Mouse (Mus musculus): Measurements from ENCODE around the gene Igsf3.
A peak's percentile ranks its signal among the peaks of the same experiment; 100 is the strongest.

Igsf3 gene

GRCm38 (mm10) chr3:101372345-101372980 lies 4.4 kb upstream of the Igsf3 start:
- peak; percentile 59 for DNase-seq (ENCODE audit: low spot score)

GRCm38 (mm10) chr3:101377256-101378024 lies 557 bp downstream of the Igsf3 start:
- no peak for DNase-seq (ENCODE audit: low spot score)

- no peak for DNase-seq (ENCODE audit: low spot score)
Measured at GRCm38 (mm10) chr3:101378102-101378501, 1.2 kb downstream of the Igsf3 start.

GRCm38 (mm10) chr3:101379789-101380188 lies 2.9 kb downstream of the Igsf3 start:
- DNase-seq (ENCODE audit: low spot score) = no peak

- DNase-seq (ENCODE audit: low spot score) = no peak
Measured at GRCm38 (mm10) chr3:101381691-101382090, 4.8 kb downstream of the Igsf3 start.

- DNase-seq (ENCODE audit: low spot score) = no peak
Measured at GRCm38 (mm10) chr3:101382751-101383150, 5.9 kb downstream of the Igsf3 start.

GRCm38 (mm10) chr3:101386430-101387016 lies 9.6 kb downstream of the Igsf3 start:
- no peak for DNase-seq (ENCODE audit: low spot score)

GRCm38 (mm10) chr3:101387849-101388248 lies 11.0 kb downstream of the Igsf3 start:
- no peak for DNase-seq (ENCODE audit: low spot score)

GRCm38 (mm10) chr3:101389566-101389965 lies 12.7 kb downstream of the Igsf3 start:
- DNase-seq (ENCODE audit: low spot score) = no peak

GRCm38 (mm10) chr3:101390472-101390871 lies 13.6 kb downstream of the Igsf3 start:
- no peak for DNase-seq (ENCODE audit: low spot score)

- DNase-seq (ENCODE audit: low spot score) = no peak
Measured at GRCm38 (mm10) chr3:101391991-101392390, 15.1 kb downstream of the Igsf3 start.

GRCm38 (mm10) chr3:101393103-101393644 lies 16.3 kb downstream of the Igsf3 start:
- no peak for DNase-seq (ENCODE audit: low spot score)

GRCm38 (mm10) chr3:101393659-101394539 lies 17.0 kb downstream of the Igsf3 start:
- DNase-seq (ENCODE audit: low spot score) = no peak

GRCm38 (mm10) chr3:101395341-101395740 lies 18.5 kb downstream of the Igsf3 start:
- DNase-seq (ENCODE audit: low spot score) = no peak

GRCm38 (mm10) chr3:101396061-101396460 lies 19.2 kb downstream of the Igsf3 start:
- DNase-seq (ENCODE audit: low spot score) = no peak

- no peak for DNase-seq (ENCODE audit: low spot score)
Measured at GRCm38 (mm10) chr3:101396726-101397263, 19.9 kb downstream of the Igsf3 start.

GRCm38 (mm10) chr3:101397422-101397821 lies 20.5 kb downstream of the Igsf3 start:
- no peak for DNase-seq (ENCODE audit: low spot score)

GRCm38 (mm10) chr3:101398071-101398786 lies 21.3 kb downstream of the Igsf3 start:
- DNase-seq (ENCODE audit: low spot score) = no peak

- DNase-seq (ENCODE audit: low spot score) = no peak
Measured at GRCm38 (mm10) chr3:101398877-101399276, 22.0 kb downstream of the Igsf3 start.

GRCm38 (mm10) chr3:101401501-101401900 lies 24.6 kb downstream of the Igsf3 start:
- no peak for DNase-seq (ENCODE audit: low spot score)

Data from ovary, postnatal 36 days (tissue).